Mouse (Mus musculus) mature B cell (primary cell): ENCODE measurements at regions not wholly inside any gene's neighbourhood (a gene's known extent, or its start where the extent isn't known, plus 50 kb on each side); places are given as distances from the start of the nearest gene placed in this dataset.

ENCODE experiments used
- in situ Hi-C: fragments of 300-500 bp; cut with MboI; formaldehyde crosslinking; loops from 2 replicates; pipeline ENCODE4 v1.14.3; 2019

DNA sequence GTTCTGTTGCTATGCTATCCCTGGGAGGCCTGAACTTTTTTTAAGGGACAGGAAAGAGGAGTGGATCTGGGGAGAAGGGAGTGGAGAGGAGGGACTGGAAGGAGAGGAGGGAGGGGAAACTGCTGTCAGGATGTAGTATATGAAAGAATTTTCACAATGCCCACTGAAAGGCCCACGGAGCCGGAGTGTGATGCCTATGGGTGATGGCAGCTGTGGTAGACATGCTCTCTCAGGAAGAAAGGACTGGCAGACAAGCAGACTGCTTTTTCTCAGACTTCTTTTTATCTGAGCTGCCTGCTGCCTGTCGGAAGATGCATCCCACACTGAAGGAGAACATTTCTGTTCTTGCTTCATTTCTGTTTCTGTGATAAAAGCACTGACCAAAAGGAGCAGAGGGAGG, 295.7 kb downstream of the Mex3b start:
- in situ Hi-C loops: no loop called here

DNA sequence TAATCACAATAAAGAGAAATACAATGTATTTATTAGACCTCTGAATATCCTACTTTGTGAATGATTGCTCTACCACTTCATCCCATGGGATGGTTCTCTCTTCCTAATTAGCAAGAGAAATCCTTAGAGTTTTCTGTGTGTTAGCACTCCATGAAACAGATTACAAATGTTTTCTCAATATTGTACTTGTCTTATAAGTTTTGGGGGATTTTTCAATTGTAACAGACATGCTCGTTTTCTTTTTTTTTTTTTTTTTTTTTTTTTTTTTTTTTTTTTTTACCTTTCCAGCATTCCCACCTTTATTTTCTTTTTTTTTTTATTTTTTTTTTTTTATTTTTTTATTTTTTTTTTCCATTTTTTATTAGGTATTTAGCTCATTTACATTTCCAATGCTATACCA, 312.3 kb downstream of the Mex3b start:
- in situ Hi-C loops: no loop called here

DNA sequence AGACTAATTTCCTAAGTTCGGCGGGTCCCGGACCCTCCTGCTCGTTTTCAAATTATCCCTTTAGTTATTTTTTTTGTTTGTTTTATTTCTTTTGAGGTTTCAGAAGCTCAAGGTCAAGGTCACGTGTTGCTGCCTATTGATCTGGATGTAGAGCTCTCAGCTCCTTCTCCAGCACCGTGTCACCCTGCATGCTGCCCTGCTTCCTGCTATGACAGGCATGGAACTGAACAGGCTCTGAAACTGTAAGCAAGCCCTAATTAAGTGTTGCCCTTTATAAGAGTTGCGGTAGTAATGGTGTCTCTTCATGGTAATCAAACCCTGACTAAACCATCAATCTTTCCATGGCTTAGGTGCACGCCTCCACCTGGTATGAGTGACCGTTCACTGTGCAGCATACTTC, 319.2 kb downstream of the Mex3b start:
- in situ Hi-C loops: no loop called here

DNA sequence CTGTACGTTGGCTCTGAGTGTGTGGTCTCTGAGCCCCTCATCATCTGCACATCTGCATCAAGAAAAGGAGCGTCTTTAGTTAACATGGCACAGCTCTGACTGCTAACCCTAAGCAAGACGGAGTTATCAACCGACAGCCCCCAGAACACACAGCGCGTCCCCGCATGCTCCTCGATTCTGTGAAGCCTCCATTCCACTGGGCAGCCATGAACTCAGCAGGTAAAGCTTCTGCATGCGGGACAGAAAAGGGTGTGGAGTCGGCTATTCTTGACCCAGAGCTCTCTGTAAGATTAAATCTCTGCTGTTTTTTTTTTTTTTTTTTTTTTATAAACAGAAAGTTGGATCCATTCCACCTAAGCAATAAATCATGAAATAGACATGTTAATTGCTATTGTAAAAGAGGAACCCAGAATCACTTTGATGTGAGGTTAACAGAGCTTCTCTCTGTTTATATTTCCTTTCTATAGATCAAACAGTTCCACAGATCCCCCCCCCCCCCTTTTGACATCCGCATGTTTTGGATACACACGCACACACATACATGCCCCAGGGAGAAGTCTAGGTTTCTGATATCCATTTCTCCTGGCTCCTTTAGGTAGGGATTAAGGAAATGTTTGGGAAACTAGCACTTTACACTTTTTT, 328.9 kb downstream of the Mex3b start:
- in situ Hi-C loops: no loop called here

DNA sequence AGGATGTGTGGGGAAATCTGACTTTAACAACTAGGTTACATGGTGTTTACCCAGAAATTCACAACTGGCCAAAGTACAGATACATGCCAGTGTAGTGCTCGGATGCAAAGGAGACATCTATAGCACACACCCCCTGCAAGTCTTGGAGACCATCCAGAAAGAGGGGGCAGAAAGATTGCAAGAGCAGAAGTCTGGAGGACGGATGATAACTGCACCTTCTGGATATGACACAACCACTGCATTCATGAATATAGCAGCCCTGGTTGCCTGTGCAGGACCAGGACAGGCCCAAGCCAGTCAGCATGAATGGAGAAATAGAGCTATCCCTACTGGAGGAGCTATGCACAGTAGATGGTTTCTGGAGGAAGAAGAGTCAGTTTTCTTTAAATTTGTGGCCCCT, 330.4 kb downstream of the Mex3b start:
- in situ Hi-C loops: no loop called here

DNA sequence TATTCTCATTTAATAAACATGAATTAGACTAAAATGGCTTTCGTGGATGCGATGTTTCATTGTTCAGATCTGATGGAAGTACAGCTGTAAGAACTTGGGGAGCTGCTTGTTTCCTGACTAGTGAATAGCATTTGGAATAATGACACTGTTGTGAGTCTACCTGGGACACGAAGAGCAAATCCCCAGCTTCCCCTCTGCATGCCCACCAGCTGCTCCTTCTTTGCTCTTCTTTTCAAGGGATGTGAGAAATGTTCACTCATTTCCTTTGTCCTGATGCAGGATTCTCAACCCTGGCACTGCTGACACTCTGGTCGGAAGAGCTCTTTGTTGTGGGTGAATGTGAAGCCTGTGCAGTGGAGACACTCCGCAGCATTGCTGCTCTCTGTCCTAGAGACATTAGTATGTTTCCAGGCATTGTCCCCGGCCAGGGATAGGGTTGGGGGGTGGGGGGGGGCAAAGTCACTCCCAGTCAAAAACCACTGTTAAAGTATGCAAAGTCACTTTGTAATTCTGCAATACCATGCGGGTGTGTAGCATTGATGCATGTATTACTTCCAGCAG, 334.1 kb downstream of the Mex3b start:
- in situ Hi-C loops: no loop called here

DNA sequence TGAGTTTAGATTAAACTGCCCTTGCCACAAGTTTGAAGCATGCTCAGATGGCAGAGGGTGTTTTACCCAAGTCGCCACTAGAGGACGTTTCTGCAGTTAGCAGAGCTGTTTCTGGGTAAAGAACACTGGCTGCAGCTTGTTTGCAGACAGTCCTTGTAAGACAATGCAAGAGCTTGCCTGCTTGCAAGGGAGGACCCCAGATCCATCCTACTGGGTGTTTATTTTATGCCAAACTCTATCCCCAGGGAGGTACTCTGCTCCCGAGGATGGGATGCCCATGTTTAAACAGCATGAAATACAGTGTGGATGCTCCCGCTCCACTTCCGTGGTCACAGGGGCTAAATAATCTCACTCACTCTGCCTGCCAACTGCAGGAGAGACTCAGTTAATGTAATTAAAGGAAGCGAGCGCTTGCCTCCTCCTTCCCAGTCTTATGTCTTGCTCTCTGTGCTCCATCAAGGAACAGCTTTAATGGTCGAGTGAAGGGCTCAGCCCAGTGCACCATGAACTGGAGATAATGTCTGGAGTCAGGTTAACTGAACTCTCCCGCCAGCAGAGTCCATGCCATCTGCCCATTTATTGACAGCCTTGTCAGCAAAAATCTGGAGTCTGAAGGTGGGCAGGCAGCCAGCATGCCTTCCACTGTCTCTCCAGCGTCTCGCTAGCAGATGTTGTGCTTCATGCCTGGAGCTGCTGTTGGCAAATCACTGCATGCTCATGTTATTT, 334.8 kb downstream of the Mex3b start:
- in situ Hi-C loops: no loop called here

DNA sequence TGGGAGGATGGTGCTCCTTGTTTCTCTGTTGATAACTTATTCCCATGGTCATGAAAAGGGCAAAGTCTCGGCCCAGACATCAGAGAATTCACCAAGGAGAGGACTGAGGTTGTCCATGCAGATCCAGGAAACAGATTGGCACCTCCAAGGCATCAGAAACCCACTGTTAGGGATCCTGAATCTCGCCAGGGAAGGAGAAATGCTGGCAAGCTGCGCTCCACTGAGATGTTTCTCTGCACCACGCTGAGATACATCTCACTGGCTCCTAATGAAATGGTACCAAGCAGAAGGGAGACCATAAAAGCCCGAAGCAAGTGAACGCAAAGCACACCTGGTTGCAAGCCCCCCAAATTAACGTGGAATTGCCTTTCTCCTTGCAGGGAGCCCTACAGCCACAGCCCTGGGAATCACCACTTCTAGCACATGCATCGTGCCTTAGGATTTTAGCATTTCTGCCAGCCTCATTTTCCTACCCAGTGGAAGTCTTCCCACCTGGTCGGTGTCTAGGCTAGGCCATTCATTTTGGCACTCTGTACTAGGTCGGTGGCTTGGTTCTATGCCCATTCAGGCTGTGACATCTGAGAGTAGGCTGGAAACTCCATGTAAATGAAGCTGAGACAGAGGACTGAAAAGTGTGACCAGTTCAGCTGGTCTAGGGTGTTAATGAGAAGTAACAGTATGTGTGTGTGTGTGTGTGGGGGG, 336.3 kb downstream of the Mex3b start:
- in situ Hi-C loops: no loop called here

DNA sequence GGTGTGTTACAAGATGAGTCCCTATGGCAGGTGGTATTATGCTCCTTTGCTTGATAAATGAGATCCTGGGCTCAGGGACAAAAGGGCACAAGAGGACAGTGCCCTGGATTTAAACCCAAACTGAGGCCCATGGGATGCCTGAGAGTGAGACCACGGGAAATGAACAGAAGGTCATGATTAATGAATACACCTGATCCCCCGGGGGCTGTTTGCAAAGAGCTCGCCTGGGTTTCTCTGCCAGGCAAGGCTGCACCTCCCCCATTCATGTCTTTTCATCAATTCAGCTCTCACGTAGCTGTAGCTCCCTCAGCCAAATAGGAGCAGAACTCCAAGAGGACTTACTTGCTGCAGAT, 336.9 kb downstream of the Mex3b start:
- in situ Hi-C loops: no loop called here

DNA sequence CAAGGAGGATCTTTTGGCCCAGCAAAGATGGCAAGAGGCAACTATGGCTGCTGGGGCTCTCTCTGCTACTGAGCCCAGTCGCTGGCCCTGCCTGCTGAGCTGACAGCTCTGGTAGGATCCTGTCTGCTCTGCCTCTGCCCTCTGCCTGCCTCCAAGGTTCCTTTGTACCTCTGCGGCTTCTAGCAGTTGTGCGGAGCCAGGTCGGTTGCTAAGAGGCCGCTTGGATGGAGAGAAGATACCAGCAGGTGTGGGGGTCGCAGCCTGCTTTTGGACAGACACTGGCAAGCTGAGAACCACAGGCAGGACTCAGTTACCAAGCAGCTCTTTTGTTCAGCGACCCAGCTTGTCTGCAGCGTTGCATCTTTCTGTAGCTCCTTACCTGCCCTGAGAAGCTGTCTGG, 337.6 kb downstream of the Mex3b start:
- in situ Hi-C loops: no loop called here

DNA sequence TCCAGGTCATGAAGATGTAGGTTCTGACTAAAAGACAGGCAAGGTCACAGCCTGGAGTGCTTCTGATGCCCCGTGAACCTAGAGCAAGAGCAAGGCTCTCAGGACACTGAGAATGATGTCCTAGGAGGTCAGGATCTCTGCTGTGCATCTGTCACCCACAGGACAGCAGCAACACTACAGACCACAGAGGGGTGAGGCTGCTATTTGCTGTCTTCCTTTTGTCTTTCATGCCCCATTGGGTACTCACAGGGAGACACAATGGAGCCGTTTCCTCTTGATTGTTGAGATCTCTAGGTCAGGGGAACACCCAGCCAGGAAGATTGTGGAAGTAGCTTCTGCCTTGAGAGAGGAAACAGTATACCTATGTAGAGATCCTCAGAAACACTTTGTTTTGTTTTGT, 339.9 kb downstream of the Mex3b start:
- in situ Hi-C loops: no loop called here

DNA sequence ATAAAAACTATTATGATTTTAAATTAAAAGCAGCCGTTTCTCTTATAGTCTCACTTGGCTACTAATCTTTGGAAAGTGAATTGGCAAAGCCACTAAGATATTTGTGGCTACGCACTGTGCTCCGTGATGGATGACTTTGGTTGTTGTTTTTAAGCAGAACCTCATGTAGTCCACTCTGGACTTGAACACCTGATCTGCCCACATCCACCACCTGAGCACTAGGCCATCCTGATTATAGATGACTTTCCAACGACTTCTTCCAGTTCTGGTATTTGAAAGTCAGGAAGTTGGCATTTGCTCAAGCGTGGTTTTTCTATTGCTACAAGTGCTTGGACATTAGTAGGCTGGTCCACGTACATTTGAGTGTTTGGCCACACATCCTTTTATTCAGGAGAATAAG, 344.5 kb downstream of the Mex3b start:
- in situ Hi-C loops: no loop called here

DNA sequence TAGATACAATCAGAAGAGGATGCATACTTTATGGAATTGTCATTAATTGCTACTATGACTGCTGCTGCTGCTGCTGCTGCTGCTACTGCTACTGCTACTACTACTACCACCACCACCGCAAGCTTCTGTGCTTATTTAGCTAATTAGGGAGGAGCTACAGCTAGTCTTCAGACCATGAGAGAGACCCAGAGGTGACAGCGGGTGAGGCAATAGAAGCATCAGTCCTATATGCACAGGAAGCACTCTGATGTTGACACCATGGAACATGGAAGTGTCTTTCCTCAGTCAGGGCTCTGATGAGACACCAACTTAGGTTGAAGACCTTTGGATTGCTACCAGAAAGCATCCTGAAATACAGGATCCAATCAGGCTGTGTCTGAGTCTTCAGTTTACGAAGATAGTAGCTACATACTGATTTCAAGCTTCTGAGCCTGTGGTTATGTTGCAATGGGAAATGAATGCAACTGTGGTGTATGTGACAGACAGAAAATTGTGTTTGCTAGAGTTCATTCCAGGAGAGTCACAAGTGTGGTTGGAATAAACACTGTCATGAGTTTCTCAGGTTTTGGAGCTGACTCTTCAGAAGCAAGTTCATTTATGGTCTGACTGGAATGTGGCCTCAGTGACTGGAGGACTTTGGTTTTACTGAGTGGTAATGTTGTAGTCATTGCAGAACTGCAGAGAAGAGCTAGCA, 355.0 kb downstream of the Mex3b start:
- in situ Hi-C loops: no loop called here

DNA sequence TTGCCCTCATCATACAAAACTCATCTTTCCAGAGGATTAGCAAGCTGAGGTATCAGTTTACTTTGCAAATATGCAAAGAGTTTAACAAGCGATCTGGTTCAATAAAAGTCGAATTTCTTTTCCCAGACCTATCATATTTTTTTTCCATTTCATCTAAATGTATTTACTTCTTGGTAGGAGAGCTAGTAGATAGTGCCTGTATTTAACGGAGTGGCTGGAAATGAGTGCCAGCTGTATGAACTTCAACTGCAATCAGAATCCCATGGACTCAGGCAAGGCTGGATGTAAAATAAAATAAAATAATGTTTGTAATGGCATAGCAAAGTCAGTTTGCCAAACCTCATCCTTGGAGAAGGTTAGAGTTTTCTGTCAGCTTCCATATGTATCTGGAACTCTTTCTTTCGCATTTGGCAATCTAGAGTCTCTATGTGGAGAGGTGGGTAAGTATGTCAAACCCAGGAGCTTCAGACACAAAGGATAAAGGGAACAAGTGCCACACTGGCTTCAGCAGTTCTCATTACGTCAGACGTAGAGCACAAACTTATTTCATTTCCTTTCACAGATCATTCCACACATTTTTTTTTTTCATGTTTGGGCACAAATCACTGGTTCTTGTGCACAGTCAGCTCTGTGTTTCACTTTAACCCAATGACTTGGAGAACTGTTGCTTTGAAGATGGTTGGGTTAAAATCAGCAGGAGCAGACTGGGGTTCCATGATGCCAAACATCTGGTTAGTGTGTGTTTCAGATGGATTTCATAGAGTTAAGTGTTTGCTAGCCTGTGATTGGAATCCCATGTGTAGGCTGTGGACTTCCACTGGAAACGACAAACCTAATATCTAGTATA, 357.2 kb upstream of the Tmc3 start:
- in situ Hi-C loops: no loop called here

DNA sequence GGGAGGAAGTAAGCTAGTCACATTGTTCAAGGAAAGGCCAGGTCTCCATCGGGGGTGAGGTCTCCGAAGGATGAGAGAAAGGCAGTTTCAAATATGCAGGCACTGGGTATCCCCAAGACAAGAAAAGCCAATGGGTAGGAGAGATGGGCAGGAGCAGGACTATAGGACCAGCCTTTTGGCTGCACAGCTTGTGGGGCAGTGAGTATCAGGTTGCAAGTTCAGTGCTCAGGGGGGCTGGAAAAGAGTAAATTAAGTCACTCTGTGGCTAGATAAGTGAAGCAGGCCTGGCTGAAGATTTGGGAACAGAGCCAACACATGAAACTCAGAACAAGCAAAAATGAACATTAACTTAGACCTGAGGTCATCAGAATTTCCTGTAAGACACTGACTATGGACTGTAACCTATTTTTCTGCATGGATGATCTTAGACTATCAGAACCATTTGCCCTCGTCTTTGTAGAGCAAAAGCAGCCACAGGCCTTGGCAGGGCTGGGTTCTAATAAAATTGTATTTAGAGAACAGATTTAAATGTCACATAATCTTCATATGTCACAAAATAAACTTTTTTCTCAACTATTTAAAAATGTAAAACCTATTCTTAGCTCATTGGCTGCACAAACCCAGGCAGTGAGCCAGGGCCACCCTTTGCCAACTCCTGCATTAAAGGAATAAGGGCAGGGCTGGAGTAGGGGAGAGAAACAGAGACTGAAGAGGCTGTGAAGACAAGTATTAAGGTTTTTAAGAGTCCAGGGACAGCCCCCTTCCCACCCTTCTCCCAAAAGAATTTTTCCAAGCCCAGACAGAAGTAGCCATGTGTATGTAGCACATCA, 354.0 kb upstream of the Tmc3 start:
- in situ Hi-C loops: no loop called here

DNA sequence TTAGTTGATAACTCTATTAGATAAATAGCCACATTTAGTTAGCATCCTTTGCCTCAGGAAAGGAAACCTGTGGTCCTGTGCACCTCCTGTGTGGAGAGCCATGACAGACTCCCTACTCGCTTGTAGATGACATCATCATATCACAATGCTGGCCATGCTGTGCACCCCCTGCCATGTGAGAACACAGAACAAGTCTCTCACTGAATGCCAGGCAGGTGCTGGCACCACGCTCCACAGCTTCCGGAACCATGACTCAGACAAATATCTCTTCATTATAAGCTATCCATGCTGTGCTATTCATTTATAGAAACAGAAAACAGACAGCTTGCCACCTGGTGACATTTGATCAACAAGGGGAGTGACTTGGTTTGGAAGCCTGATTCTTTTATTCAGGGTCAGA, 349.1 kb upstream of the Tmc3 start:
- in situ Hi-C loops: no loop called here

DNA sequence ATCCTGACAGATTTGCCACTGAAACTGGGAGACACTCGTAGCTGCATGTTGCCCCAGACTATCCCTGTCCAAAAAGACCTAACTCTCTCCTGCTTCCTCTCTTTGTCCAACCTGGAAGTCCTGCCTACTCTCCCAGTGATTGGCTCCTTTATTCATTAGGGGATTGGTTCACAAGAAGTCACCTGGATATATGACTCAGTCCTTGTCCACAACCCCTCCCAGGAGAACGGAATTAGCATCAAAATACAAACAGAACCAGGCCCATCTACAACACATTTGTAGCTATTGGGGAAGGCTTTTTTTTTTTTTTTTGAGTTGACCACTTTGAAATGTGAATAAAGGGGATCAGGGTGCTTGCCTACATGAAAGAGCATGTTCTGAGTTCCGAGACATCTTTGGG, 347.4 kb upstream of the Tmc3 start:
- in situ Hi-C loops: no loop called here

DNA sequence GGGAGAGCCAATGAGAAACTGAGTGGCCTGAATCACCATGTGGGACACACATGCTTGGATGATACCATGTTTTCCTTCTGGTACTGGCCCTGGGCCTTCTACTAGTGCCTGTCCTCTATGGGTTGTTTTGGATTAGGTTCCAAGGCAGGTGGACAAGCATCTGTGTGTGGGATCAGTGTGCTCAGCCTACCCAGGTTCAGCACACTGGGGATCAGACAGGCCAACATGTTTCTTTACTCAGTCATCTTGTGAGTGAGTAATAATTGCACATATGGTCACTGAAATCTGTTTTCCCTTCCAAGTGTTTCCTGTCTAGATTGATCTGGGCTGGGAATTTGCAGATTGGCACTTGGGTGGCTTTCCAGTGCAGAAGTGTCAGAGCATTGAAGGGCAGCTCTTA, 346.6 kb upstream of the Tmc3 start:
- in situ Hi-C loops: no loop called here

DNA sequence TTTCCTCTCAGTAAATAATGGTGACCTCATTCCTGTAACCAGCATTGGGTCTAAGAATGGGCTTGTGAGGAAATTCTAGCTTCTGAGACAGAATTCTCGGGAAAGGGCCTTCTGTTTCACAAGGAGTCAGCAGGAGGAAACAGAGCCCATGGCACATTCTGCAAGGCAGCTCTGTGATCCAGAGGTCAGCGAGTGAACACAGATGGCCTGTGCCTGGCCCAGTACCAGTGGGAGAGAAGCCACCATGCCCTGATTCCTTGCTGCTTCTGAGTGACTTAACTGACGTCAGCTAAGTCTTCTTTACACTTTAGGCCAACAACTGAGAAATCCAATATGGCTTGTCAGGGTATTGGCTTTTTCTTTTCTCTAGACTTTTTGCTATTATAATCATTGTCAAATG, 342.5 kb upstream of the Tmc3 start:
- in situ Hi-C loops: no loop called here

DNA sequence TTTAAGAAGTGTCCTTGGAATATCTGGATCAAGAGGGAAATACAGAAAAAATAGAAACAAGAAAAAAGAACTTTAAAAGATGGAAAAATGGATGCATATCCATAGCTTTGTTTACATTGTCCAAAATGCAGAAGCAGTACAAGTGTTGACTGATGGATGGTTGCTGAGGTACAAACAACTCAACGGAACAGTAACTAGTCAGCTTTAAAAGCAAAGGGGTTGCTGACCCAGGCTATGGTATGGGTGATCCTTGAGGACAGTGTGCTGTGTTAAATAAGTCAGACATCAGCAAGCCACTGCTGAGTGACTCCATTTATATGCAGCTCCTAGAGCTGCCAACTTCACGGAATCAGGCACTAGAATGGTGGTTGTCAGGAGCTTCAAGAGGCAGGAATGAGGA, 338.9 kb upstream of the Tmc3 start:
- in situ Hi-C loops: no loop called here
